Mouse (Mus musculus) duodenum, adult 2 months (tissue): Measurements from ENCODE around the gene Banf2. TPM values are rescaled to one million over a fixed set of nuclear protein-coding genes. Genes with fewer than 3 reads are reported as not detected.

Experiments used
- polyA plus RNA-seq: library from polyadenylated mRNA; depleted of rRNA; stranded (reverse); fragments of >200 nt; gene quantifications from 2 replicates; pipeline ENCODE4 v1.2.3, GENCODE M21; 2012; ENCODE audit warnings: low replicate concordance; rRNA removed

Gene Banf2
- polyA plus RNA-seq = not detected in 2 replicates

DNA sequence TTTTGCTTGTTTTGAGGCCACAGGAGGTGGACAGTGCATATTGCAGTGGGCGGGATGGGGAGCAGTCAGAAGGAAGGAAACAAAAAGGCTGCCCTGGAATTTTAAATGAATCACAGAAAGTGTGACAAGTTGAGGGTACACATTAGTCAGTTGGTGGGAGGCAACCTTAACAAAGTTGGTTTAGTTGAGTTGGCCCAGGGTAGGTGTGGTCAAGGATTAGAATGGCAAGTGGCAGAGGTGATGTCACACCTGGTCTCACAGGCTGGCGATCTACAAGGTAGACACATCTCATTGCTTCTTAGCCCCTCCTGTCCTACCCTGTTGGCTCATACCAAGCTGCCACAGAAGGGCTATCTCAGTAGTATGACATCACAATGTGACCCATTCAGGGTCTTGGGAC, at the start of gene Banf2:
Gene Banf2, plus strand, starts transcription at position 396 of the 400 bp plus-strand sequence.

DNA sequence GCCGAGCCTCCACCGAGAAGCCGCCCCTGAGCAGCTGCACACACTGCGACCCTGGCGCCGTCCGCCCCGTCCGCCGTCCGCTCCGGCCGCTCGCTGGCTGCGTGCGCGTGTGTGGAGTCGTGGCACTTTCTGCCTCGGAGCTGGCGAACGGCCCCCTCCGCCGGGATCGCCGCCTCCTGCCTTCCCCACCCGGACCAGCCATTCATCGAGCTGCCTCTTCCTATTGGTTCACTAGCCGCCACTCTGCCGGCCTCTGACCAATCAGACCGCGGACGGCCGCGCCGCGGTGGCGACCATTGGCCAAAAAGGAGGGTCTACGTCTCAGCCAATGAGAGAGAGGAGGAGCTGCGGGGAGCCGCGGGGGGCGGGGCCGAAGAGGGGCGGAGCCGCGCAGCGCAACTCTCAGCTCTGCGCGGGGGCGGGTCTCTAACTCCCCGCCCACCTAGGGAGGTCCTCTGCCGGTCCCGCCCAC, 21.7 kb upstream of the Banf2 start, which contains the start of gene Rrbp1:
Gene Rrbp1, minus strand, starts transcription at position 184 of the 472 bp plus-strand sequence.

Other genes with a start within 250 kb of the Banf2 start
- 1.8 and 3.7 TPM in 2 replicates for gene Bfsp1, start 169.9 kb upstream of the Banf2 start, polyA plus RNA-seq
- gene Dstn, start 117.7 kb upstream of the Banf2 start, polyA plus RNA-seq = 39.2 and 42.8 TPM in 2 replicates
- gene Rrbp1, start 21.8 kb upstream of the Banf2 start, polyA plus RNA-seq = 89.0 and 110 TPM in 2 replicates
- 0.59 and 1.7 TPM in 2 replicates for gene Mgme1, start 237.6 kb downstream of the Banf2 start, polyA plus RNA-seq
- gene Snx5, start 237.8 kb downstream of the Banf2 start, polyA plus RNA-seq = 24.1 and 24.9 TPM in 2 replicates